Mouse (Mus musculus) thymus, adult 2 months (tissue): ENCODE results near the gene Setd5. TPM values are rescaled to one million over a fixed set of nuclear protein-coding genes. Genes with fewer than 3 reads are reported as not detected.

Source experiments
- DNase-seq: peaks from one replicate; pipeline ENCODE4 v3.0.0; 2021
- H3K27ac ChIP-seq: fragments of 200-500 bp; 2 replicates; pipeline ENCODE4 v1.5.1; 2012; ENCODE audit warnings: low read length, control low read depth; ENCODE audit not compliant: control insufficient read depth, insufficient read depth
- H3K27me3 ChIP-seq: fragments of 200-500 bp; 2 replicates; pipeline ENCODE4 v1.6.1; 2012; ENCODE audit warnings: mild to moderate bottlenecking, low read length, moderate library complexity, mixed read lengths; ENCODE audit not compliant: control insufficient read depth, insufficient read depth
- H3K36me3 ChIP-seq: fragments of 200-500 bp; 2 replicates; pipeline ENCODE4 v1.6.1; 2012; ENCODE audit warnings: mild to moderate bottlenecking, low read length, moderate library complexity; ENCODE audit not compliant: control insufficient read depth, insufficient read depth
- H3K4me1 ChIP-seq: fragments of 200-500 bp; replicated peaks from 2 replicates; pipeline ENCODE4 v1.6.1; 2012; ENCODE audit warnings: low read length; ENCODE audit not compliant: control insufficient read depth, insufficient read depth
- H3K4me3 ChIP-seq: fragments of 200-500 bp; 2 replicates; pipeline ENCODE4 v1.5.1; 2012; ENCODE audit warnings: mild to moderate bottlenecking, low read length, control low read depth, moderate library complexity; ENCODE audit not compliant: control insufficient read depth, insufficient read depth
- CTCF ChIP-seq: fragments of 200-500 bp; IDR thresholded peaks from 2 replicates; pipeline ENCODE4 v1.5.1; 2012; ENCODE audit warnings: mild to moderate bottlenecking, control low read depth, low read length, moderate library complexity, borderline replicate concordance; ENCODE audit not compliant: control insufficient read depth, poor library complexity, insufficient read depth; ENCODE audit errors: extremely low read depth
- POLR2A ChIP-seq: fragments of 200-500 bp; IDR thresholded peaks from 2 replicates; pipeline ENCODE4 v1.6.1; 2012; ENCODE audit warnings: mild to moderate bottlenecking, low read length, control low read depth, moderate library complexity; ENCODE audit not compliant: control insufficient read depth, poor library complexity, insufficient read depth; ENCODE audit errors: extremely low read depth
- WGBS: fragments of 180-500 bp; shearing (Covaris S2); methylation state at CpG from one replicate; pipeline ENCODE4 v1.1.7; 2018; 5-methylcytosine and 5-hydroxymethylcytosine counted together
- polyA plus RNA-seq: library from polyadenylated mRNA; depleted of rRNA; stranded (reverse); fragments of >200 nt; gene quantifications from 2 replicates; pipeline ENCODE4 v1.2.3, GENCODE M21; 2012

The Setd5 gene
- polyA plus RNA-seq, 1 experiment = 51.8 TPM

DNA sequence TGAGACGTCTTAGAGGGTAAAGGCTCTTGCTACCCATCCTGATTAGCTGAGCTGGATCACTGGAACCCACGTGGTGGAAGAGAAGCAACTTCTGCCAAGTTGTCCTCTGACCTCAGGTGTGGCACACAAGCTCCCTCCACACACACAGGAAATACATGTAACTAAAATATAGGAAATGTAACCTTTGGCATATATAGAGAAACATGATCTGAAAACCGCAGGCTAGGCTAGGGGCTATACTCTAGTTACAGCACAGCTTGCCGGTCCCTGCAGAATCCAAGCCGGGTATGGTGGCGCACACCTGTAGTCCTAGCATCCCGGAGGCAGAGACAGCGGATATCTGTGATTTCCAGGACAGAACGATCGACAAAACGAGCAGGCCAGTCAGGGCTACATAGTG is 31.6 kb upstream of the Setd5 start:
- no peak for DNase-seq
- Histone ChIP-seq H3K36me3 (peaks cover 3% of the 10 kb centered on the region; the same call in 1 of the 2 replicates), H3K4me3 (peak overlapping the region; percentile 79), H3K4me1 (peaks cover 4% of the 10 kb centered on the region), H3K27me3 (no peaks in the 10 kb centered on the region), H3K27ac (peak overlapping the region; percentile 82)
- TF ChIP-seq POLR2A = no peak
- no peak for TF ChIP-seq CTCF
- 1% methylated on average over 11 of the region's 11 CpGs for WGBS

DNA sequence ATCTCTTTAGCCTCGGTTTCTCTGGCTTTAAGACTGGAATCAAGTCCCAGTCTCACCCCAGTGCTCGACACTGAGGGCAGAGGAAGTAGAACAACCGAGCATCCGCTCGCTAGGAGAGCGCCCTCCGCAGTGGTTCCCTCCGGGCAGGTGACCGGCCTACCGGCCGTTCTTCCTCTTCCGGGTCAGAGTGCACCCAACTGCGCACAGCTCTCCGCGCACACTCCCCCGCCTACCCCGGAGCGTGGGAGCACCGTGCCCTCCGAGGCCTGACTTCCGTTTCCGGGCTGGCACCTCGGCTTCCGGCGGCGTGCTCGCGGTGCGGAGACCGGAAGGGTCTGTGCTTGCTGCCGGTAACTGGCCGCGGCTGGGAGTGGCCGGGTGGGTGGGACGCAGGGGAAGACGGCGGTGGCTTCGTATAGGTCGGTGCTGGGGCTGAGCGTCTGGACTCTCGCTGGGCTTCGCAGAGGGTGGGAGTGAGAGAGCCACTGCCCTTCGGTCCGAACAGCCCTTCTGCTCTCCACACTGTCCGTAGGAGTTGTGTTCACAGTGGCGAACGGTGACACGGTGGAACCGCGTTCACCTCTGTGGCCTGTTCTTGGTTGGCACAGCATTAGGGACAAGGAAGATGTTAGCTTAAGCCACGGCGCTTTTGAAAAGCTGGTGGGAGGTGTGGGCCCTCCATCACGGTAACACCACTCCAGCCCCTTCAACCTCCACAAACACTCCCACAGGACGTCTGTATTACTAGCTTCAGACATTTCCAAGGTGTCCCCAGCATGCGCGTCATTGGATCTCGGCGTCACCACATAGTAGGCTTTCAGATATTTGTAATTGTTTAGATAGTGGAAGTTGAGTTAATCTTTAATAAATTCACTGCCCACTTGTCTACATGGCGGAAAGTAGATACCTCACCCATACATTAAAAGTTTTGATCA is 30.9 kb upstream of the Setd5 start, which contains the start of gene Thumpd3:
Thumpd3 (plus strand) TSS at position 185 of the 935 bp plus-strand sequence.
- Histone ChIP-seq H3K27ac (peak within 1 kb of the TSS; percentile 82), H3K27me3 (no peaks in the 10 kb centered on the region), H3K36me3 (peaks cover 8% of the 10 kb centered on the region; the same call in 1 of the 2 replicates), H3K4me1 (peaks cover 4% of the 10 kb centered on the region), H3K4me3 (peak within 1 kb of the TSS; percentile 79)
- TF ChIP-seq POLR2A (peak; percentile 67; the same call in 1 of the 2 replicates), CTCF (peak; percentile 65; the same call in 1 of the 2 replicates)
- WGBS = under 1% methylated on average over 59 of the region's 59 CpGs
- peak; percentile 96 for DNase-seq

- H3K27ac ChIP-seq = no peak overlapping the region
- no peak overlapping the region for H3K4me3 ChIP-seq
- peaks cover 4% of the 10 kb centered on the region for H3K4me1 ChIP-seq
- 35% methylated on average over 15 of the region's 15 CpGs for WGBS
- no peaks in the 10 kb centered on the region for H3K27me3 ChIP-seq
- TF ChIP-seq POLR2A (no peak), CTCF (no peak)
- no peak for DNase-seq
- peaks cover 8% of the 10 kb centered on the region; the same call in 1 of the 2 replicates for H3K36me3 ChIP-seq
Measured at GRCm38 (mm10) chr6:113047016-113047746, 30.0 kb upstream of the Setd5 start.

- Histone ChIP-seq H3K27ac (no peak overlapping the region), H3K4me1 (peaks cover 4% of the 10 kb centered on the region), H3K27me3 (no peaks in the 10 kb centered on the region), H3K4me3 (no peak overlapping the region), H3K36me3 (peaks cover 16% of the 10 kb centered on the region)
- TF ChIP-seq CTCF (no peak), POLR2A (no peak)
- no peak for DNase-seq
- WGBS = 97% methylated on average over 2 of the region's 2 CpGs
Measured at GRCm38 (mm10) chr6:113048371-113048770, 28.8 kb upstream of the Setd5 start.

- DNase-seq = no peak
- peaks cover 4% of the 10 kb centered on the region for H3K4me1 ChIP-seq
- no peak for TF ChIP-seq CTCF
- no peak for TF ChIP-seq POLR2A
- 83% methylated on average over 3 of the region's 3 CpGs for WGBS
- peaks cover 16% of the 10 kb centered on the region for H3K36me3 ChIP-seq
- no peak overlapping the region for H3K27ac ChIP-seq
- no peak overlapping the region for H3K4me3 ChIP-seq
- no peaks in the 10 kb centered on the region for H3K27me3 ChIP-seq
Measured at GRCm38 (mm10) chr6:113049159-113049558, 28.0 kb upstream of the Setd5 start.

- Histone ChIP-seq H3K27ac (no peak overlapping the region), H3K4me1 (no peaks in the 10 kb centered on the region), H3K27me3 (no peaks in the 10 kb centered on the region), H3K36me3 (peaks cover 32% of the 10 kb centered on the region), H3K4me3 (no peak overlapping the region)
- DNase-seq = no peak
- no peak for TF ChIP-seq CTCF
- TF ChIP-seq POLR2A = no peak
- WGBS = 92% methylated on average over 3 of the region's 3 CpGs
Measured at GRCm38 (mm10) chr6:113052972-113053371, 24.2 kb upstream of the Setd5 start.
